Mouse (Mus musculus) liver, embryonic 14.5 days (tissue): ENCODE measurements around the gene Tigd3.

Experiments
- CTCF ChIP-seq: IDR thresholded peaks from 2 replicates; pipeline ENCODE4 v1.5.1; 2016; ENCODE audit warnings: antibody characterized with exemption, low read depth, control low read depth
- EP300 ChIP-seq: IDR thresholded peaks from 2 replicates; pipeline ENCODE4 v1.6.1; 2016; ENCODE audit warnings: antibody characterized with exemption, low read depth

DNA sequence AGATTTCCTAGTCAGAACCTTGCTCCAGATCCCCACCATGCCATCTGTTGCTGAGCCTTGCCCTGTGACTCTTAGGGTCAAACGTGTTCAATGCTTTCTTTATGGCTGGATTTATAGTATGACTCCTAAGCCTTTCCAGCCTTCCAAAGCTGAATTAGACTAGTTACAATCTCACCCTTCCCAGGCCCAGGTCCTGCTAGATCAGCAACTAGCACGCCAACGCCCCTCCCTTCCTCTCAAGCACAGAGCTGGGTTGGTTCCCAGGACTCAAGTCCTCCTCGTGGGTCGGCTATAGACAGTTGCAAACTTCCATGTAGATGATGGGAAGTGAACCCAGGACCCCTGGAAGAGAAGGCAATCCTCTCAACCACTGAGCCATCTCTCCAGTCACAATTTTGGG lies 41.7 kb upstream of the Tigd3 start:
- no peak for TF ChIP-seq CTCF
- no peak for TF ChIP-seq EP300
